Mouse (Mus musculus): ENCODE data around the gene Ybx2. TPM values are rescaled to one million over a fixed set of nuclear protein-coding genes. Genes with fewer than 3 reads are reported as not detected.
"Not testable (repeated sequence)": the region's sequence is repeated elsewhere in the genome, so short reads cannot be mapped to it uniquely, and the experiment has no call there.

Gene Ybx2
- total RNA-seq, 1 experiment from 2014 or later: 14.8 TPM

DNA sequence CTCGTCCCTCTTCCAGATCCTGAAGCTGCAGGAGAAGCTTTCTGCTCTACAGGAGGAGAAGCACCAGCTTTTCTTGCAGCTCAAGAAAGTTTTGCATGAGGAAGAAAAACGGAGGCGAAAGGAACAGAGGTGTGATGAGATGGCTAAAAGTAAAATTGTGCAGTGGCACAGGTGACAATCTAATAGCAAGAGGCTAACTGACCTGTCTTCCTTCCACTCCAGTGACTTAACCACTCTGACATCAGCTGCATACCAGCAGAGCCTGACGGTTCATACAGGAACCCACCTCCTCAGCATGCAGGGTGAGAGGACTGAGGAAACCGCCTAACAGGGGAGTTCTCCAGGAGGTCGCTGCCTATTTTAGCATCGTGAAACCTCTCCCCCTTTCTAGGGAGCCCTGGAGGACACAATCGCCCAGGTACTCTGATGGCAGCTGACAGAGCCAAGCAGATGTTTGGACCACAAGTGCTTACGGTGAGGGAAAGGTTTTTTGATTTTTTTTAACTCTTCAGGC is 20.6 kb upstream of the Ybx2 start:
- no peak for DNase-seq

DNA sequence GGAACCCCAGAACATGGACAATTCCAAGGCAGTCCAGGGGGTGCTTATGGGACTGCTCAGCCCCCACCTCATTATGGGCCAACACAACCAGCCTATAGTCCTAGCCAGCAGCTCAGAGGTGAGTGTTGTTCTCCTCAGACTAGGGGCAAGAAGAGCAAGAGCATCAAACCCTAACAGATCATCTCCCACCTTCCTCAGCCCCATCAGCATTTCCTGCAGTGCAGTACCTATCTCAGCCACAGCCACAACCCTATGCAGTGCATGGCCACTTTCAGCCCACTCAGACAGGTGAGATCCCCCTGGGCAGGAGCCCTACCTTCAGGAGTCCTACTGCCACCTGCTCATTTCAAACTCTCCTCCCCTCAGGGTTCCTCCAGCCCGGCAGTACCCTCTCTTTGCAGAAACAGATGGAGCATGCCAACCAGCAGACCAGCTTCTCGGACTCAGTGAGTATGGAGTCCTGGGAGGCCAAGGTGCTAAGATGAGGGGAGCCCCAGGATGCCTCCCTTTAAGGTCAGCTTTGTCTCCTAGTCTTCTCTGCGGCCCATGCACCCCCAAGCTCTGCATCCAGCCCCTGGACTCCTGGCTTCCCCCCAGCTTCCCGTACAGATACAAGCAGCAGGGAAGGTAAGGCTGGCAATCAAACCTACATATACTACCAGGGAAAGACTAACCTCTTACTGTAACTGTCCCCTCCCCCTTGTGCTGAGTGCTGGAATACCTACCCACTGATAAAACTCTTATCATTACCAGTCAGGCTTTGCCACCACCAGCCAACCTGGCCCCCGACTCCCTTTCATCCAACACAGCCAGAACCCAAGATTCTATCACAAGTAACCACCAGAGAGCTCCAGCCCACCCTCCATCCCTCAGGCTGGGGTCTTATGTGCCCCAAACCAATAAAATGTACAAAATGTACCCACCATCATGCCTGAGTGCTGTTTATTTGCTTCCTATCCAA is 19.6 kb upstream of the Ybx2 start:
- no peak for DNase-seq

DNA sequence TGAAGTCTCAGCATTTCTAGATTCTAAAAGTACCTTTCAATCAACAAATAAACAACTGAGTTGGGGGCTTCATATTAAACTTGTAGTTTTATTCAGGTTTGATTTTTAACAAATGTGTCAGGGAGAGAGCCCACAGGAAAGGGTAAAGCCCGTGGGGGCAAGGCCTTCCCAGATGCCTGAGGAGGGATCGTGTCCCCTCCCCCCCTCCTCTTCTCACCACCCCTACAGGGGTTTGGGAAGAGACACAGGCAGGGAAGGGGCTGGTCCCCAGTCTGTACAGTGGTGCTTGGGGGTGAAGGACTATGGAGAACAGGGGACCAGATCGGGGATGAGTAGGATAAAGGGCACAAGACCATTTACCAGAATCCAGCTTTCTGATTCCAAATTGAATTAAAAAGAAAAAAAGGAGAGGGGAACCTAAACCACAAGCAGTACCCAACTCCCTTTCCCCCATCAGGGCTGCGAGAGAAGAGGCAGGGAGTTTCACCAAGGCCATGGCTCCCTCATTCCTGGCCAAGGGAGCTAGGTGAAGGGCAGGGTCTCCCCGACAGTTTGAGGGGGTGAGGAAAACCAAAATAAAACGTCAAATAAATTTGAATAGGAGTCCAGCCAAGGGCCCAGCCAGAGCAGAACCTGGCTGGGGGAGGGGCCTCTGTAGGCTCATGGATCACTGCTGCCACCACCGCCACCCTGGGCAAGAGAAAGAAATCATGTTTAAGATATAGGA is 18.8 kb upstream of the Ybx2 start:
- DNase-seq: not testable (repeated sequence)

DNA sequence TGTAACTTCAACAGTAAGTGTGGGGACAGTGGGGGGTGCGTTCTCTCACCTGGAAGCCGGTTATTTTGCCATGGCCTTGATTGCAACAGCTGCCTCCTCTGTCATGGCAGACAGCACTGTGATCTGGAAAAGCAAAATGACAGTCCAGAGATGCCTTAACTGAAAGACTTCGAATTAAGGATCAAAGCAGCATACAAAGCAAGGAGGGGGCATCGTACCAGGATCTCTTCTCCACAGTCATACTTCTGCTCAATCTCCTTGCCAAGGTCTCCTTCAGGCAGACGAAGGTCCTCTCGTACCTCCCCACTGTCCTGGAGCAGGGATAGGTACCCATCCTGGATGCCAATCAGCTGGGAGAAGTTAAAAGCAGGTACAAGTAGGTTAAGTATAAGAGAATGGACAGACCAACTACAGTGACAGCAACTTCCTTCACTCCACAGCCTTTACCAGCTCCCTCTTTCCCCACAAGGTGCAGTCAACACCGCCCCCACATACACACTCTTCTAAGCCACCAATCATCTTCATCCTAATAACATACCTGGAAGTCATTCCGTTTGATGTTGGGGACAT is 18.1 kb upstream of the Ybx2 start:
- no peak for DNase-seq

DNA sequence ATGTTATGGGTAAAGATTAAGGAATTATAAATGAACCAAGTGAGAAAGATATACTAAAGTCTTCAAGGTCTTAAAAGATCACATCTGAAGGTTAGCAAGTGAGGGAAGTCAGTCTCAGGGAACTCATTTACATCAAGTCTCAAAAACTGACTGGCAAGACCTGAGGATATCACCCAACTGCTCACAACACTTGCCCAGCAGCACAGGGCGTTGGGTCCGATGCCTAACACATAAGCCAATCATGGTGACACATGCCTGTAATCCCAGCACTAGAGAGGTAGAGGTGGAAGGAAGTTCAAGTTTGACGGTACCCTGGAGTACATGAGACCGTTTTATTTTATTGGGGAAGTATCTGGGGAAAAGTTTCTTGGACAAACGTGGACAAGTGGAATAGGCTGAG is 17.5 kb upstream of the Ybx2 start:
- no peak for DNase-seq

DNA sequence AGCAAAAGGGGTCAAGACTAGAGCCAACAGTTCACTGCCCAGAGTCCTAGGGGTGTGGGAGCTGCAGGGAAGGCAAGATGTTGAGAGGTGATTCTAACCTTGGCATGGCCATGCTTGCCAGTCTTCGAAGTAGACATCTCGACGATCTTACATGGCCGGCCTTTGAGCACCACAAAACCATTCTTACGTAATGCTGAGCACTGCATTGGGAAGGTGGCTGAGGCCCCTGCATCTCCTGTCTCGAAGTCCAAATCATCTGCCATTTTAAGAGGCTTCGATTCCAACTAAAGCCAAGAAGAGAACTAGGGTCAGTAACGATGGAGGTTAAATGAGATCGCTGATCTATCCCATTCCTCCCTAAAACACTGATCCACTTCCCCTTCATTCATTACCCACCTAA is 16.5 kb upstream of the Ybx2 start:
- no peak for DNase-seq

DNA sequence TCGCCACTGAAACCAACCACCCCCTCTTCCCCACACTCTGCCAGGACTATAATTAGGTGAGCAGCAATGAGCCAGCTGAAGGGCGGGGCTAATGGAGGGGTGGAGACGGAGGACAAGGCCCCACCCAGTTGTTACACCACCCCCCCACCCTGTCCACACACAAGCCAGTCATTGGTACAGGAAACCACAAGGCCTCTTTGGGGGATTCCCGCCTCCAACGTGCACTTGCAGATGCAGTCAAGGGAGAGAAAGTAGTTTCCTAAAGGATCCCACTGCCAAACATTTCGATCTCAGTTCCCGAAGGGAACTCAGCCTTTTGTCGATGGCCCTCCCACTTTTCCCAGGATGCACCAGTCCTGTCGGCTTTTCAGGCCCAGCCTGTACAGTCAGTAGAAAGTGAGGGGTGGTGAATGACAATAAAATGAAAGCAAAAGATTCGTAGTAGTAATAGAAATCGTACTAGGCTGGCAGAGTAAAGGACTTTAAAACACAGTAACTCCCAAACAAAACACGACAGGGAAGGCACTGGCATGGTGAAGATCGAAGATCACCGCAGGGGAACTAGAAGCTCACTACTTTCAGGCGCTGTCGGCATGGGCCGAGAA is 15.8 kb upstream of the Ybx2 start:
- peak; percentile 80 for DNase-seq

DNA sequence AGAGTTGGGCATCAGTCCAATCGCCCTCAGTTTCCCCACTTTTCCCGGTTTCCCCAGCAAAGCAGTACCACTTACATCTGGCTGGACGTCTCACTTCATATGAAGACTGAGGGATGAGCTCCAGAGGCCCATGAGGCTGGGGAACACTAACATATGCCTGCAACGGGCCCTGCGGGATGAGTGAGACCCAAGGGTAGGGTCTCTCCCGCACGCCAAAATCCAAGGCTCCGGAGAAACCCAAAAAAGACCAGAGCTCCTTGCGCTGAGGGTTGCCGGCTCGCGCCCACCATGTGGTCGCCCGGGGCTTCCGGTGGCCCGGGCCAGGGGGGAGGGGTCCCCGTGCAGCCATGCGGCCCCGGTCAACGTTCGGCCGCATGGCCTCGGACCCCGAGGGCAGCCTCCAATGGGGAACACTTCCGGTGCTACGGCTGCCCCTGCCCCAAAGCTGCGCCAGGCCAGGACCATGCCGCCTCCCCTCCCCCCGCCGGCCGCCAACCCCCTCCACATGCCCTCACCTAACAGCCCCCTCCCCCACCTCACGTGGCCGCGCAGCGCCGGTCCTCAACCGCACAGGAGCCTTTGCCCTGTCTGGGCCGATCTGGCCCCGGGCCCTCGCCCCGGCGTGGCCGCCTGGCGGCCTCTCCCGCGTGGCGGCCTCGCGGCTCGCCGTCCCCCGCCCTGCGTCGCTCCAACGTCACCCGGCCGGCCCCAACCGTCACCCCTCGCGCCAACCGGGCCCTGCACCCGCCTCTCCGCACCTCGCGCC is 15.1 kb upstream of the Ybx2 start:
- DNase-seq: peak; percentile 62

DNA sequence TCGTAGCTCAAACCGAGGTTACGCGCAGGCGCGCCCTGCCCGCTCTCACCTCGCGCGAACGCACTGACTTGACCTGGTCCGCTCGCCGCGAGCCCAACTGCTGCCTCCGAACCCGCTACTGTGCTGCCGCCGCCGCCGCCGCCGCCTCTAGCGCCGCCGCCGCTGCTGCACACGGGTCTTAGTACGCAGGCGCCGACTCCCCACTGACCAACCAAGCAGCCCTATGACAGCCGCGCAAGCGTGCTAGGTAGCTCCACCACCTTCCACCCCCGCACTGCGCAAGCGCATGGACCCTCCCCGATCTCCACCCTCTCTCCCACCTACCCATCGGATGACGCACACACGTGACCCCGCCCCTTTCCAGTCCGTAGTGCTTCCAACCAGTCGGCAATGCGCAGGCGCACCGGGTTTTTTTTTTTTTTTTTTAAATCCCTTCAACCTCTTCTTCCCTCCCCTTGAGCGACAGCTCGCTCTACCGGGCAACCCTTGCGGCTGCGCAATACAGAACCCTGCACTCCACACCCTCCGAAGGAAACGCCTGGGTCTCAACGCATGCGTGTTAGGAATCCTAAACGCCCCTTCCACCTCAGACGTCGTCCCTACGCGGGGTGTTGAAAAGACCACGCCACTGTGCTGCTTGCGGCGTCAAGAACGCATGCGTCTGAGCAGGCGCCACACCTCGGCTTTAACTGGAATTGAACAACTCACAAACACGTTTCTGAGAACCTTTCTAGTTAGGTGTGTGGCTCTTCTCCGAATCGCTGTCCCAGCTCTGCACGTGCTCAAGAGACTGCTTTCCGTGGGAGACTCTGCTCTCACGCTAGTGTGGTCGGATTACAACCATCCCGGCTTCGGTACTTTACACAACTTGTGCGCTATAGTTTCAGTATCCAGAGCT is 14.2 kb upstream of the Ybx2 start, which contains the start of gene Eif5a:
Gene Eif5a, minus strand, starts transcription at position 845 of the 898 bp plus-strand sequence.
- DNase-seq: peak; percentile 100

DNA sequence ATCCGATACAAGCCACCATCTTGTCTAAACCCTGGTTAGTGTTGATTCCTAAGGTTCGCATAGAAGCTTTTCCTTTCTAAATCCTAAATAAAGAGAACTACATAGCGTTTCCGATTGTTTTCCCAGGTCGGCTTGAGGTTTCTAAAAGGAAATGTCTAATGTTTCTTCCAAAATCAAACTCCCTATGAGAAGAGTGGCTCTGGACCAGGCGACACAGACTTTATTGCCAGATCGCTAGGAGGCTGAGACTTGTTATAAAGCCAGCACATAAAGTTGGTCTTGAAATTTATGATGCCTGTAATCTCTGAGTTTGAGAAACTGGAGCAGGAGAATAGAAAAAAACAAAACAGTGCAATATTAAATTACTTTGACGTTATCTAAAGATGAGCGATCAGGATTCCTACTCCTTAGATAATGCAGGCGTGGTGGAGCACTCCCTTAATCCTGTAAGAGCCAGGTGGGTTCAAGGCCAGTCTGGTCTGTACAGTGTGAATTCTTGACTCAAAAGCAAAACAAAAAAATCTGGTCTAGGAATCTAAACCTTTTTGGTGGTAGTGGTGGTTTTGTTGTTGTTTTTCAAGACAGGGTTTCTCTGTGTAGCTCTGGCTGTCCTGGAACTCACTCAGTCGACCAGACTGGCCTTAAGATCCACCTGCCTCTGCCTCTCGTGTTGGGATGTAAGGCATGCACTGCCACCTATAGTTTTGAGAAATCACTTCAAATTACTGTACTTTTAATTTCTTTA is 13.4 kb upstream of the Ybx2 start:
- no peak for DNase-seq

DNA sequence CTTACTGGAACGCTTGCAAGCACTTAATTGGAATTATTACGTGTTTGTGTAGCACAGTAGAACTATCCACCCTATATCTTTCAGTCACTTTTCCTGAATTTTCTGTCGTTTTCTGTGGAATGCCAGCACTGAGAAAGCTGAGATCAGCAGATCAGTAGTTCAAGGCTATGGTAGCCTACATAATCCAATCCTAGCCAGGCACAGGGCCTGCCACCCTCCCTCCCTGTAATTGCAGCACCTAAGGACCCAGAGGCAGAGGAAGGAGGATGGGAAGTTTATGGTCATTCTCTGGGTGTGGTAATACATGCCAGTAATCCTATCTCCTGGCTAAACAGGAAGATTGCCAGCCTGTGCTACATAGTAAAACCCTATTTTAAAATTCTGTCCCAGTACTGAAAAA is 12.8 kb upstream of the Ybx2 start:
- no peak for DNase-seq

DNA sequence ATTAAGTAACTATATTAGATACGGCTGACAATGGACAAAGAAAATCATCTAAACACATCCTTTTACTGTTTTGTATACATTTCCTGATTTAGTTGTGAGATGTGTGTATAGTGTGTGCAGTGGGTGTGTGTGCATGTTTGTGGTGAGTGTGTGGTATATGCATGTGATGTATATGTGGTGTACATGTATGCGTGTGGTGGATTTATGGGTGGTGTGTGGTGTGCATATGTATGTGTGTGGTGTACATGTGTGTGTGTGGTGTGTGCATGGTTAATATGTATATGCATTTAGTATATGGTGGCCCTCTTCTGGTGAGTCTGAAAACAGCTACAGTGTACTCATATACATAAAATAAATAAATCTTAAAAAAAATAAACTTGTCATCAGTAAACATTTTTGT is 8.1 kb upstream of the Ybx2 start:
- no peak for DNase-seq

DNA sequence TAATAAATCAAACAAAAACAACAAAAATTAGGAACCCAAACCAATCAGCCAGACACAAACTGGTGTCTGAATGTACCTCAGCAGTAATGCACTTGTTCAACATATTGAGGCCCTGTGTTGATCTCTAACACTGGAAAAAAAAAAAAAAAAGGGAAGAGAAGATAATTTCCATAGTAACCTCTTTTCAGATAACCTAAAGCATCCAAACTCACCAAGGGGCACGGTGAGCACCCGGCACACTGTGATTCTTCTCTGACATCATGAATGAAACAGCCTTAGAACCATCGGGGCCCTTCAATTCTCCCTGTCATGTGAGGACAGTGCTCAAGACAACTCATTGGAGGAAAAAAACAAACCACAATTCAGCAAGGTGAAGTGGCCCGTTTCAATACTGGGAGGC is 5.9 kb upstream of the Ybx2 start:
- DNase-seq: no peak

DNA sequence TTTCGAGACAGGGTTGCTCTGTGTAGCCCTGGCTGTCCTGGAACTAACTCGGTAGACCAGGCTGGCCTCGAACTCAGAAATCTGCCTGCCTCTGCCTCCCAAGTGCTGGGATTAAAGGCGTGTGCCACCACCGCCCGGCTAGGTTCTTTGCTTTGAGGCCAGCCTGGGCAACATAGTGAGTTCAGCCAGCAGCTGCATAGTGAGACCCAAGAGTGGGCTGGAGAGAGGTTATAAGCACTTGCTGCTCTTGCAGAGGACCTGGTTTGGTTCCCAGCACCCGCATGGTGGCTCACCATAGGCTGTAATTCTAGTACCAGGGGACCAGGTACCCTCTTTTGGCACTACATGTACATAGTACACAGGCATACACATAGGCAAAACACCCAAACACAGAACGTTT is 5.4 kb upstream of the Ybx2 start:
- not testable (repeated sequence) for DNase-seq

DNA sequence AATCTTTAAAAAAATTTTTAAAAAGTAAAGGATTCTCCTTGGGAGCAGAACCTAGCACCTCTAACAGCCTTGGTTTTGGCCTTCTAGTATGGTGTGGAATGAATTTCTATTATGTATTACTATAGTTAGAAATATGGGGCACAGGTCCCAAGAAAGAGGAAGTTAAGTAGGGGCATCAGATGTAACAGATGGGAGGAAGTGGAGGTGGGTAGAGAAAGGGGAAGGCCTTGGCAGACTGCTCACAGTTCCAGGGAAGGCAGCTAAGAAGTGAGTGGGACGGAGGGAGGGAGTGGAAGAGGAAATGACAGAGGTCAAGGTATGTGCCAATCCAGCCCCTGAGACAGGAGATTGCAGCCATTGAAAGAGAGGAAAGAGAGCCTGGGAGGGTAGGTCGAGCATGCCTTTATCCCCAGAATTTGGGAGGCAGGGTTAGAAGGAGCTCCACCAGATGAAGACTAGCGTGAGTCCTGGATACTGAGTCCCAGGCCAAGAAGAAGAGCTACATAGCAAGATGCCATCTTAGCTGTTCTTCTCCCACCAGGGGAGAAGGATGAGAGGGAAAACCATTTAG is 4.5 kb upstream of the Ybx2 start:
- no peak for DNase-seq

DNA sequence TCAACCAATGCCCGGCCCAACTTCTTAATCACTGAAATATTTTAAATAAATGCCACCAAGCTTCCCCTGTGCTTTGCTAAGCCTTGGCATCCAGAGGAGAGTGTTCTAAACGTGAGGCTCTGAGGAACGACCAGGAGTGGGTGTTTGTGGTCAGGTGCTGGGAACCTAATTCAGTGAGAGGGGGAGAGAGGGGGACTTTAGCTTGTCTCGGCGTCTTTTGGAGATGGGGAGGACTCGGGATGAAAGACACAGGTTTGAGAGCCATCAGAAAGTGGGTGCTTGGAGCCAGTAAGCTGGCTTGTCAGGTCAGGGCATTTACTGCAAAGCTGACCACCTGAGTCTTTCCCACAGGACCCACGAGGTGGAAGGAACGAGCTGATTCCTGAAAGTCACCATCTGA is 3.8 kb upstream of the Ybx2 start:
- DNase-seq: no peak

DNA sequence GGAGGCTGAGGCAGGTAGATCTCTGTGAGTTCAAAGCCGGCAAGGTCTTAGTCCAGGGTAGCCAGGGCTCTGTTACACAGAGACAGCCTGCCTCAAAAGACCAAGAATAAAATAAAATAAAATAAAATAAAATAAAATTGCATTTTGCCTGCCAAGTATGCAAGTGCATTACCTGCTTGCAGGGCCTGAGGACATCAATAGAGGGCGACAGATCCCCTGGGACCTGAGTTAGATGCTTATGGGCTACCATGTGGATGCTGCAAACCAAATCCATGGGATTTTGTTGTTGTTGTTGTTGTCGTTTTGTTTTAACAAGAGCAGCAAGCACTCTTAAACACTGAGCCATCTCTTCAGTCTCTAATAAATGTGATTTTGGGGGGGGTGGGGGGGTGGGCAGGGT is 3.3 kb upstream of the Ybx2 start:
- DNase-seq: no peak

DNA sequence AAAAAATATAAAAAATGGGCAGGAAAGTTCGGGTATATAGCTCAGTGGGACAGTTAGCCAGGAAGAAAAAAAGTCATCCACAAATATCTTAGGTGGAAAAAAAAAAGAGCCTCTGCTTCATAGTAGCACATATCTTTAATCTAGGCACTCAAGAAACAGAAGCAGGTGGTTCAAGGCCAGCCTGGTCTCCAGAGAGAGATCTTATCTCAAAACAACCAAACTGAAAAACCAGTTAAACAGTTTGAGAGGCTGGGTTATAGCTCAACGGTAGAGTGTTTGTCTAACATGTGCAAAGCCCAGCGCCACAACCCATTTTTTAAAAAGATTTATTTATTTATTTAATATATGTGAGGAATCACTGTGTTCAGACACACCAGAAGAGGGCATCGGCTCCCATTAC is 2.5 kb upstream of the Ybx2 start:
- no peak for DNase-seq

DNA sequence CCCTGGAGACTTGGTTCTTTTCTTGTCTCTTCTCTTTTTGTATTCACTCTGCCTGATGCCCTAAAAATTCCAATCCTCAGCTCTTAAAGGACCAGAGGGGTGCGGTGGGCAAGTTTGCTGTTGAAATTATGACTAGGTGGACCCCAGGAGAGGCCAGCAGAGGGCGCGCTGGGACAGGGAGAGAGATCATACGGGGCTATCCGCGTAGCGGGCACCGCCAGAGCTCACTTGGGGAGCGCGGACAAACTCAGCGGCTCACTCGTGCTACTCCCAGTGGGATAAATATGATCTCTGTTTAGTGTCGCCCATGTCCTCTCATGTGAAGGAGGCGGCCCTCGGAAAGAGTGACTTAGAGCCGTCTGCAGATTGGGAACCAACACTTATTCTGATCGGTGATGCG is 1.4 kb upstream of the Ybx2 start:
- DNase-seq: peak; percentile 97

DNA sequence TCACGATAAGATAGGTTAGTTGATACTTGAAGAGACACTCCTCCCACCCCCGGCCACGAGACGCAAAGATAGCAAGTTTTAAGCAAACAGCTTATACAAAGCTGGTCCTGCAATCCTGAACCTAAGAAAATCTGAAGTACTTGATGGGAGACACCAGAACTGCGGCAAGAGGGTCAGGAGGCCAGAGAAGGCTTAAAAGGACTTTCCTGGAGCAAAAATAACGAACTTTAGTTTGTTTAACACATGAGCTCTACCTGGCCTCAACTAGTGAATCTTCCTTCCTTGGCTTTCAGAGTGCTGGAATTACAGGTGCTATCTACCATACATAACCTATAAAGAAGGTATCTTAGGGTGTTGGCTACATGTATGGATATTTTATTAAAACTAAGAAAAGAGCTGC is 915 bp upstream of the Ybx2 start:
- DNase-seq: no peak
